Mouse (Mus musculus) bone marrow macrophage, adult 2 months (primary cell): ENCODE data around the gene Tjp1.

Source experiments
- CTCF ChIP-seq: IDR thresholded peaks from 2 replicates; pipeline ENCODE4 v1.5.1; 2012; ENCODE audit warnings: low read depth, mild to moderate bottlenecking, low read length, moderate library complexity
- POLR2A ChIP-seq: IDR thresholded peaks from 2 replicates; pipeline ENCODE4 v1.6.1; 2012; ENCODE audit warnings: mild to moderate bottlenecking, low read depth, low read length, borderline replicate concordance

DNA sequence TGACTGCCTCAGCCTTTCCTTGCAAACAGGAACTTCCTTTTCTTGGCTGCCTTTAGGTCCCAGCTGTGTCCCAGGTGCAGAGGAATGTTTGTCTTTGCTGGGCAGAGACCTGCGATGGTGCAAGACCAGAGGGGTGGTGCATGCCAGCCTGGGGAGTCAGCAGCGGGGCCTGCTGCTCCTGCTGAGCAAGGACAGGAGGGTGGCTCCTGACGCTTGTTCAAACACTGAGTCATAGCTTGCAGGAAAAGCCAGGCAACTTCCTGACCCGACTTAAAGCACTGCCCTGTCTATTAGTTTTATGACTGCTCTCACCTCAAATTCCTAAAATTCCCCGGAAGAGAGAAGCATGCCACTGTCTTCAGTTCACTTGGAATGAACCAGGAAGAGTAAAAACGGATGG, 57.9 kb downstream of the Tjp1 start:
- TF ChIP-seq CTCF (no peak), POLR2A (no peak)
